ENCODE assay signal across 25 mouse cellular contexts in genomic region chr2:57296069-57296468, GRCm38 (mm10).
"Had no signal": no experiment of that assay in that cellular context is flagged by ENCODE, and none has a peak within 500 bp of the region (broad histone marks: within the 10 kb centered on the region; RNA-seq: fewer than 3 reads in every experiment).

No protein-coding gene starts in this region.

- H3K27ac ChIP-seq: kidney, postnatal 0 days; layer of hippocampus, adult 2 months; limb, embryonic 12.5 days; limb, embryonic 15.5 days; liver, embryonic 14.5 days; lung, embryonic 15.5 days; midbrain, embryonic 12.5 days; neural tube, embryonic 13.5 days had no signal

- H3K4me3 ChIP-seq: layer of hippocampus, adult 2 months; limb, embryonic 12.5 days; limb, embryonic 15.5 days; lung, embryonic 15.5 days; megakaryocyte, embryonic 14.5 days; midbrain, embryonic 12.5 days; myocyte; neural tube, embryonic 13.5 days had no signal

- H3K4me1 ChIP-seq: limb, embryonic 12.5 days; limb, embryonic 15.5 days; lung, embryonic 15.5 days; midbrain, embryonic 12.5 days; neural tube, embryonic 13.5 days had no signal

- ATAC-seq: inflammation-experienced regulatory T-cells, adult 6 months; intestine, embryonic 16.5 days; midbrain, embryonic 16.5 days had no signal

- H3K36me3 ChIP-seq: limb, embryonic 12.5 days; limb, embryonic 15.5 days; lung, embryonic 15.5 days; midbrain, embryonic 12.5 days; neural tube, embryonic 13.5 days had no signal

- H3K27me3 ChIP-seq: limb, embryonic 12.5 days; limb, embryonic 15.5 days; lung, embryonic 15.5 days; megakaryocyte, embryonic 14.5 days; midbrain, embryonic 12.5 days; neural tube, embryonic 13.5 days had no signal

- H3K4me2 ChIP-seq: limb, embryonic 12.5 days; limb, embryonic 15.5 days; lung, embryonic 15.5 days; midbrain, embryonic 12.5 days; neural tube, embryonic 13.5 days had no signal

- DNase-seq: kidney, adult 18-20 months; kidney, postnatal 25 days; layer of hippocampus, adult 9-11 months; left cerebral cortex, postnatal 4 days; lung, adult 18-20 months; lung, postnatal 14 days; lung, postnatal 4 days; retina, postnatal 1 day; right cerebral cortex, postnatal 25 days; thymus, adult 18-20 months; thymus, postnatal 14 days; thymus, postnatal 4 days had no signal

- H3K9ac ChIP-seq: limb, embryonic 12.5 days; limb, embryonic 15.5 days; liver, embryonic 14.5 days; lung, embryonic 15.5 days; midbrain, embryonic 12.5 days; neural tube, embryonic 13.5 days had no signal

- H3K9me3 ChIP-seq: limb, embryonic 12.5 days; limb, embryonic 15.5 days; lung, embryonic 15.5 days; megakaryocyte, embryonic 14.5 days; midbrain, embryonic 12.5 days; neural tube, embryonic 13.5 days had no signal
